Mouse (Mus musculus) MEL (cell line): ENCODE data around the gene Trim62. TPM values are rescaled to one million over a fixed set of nuclear protein-coding genes. Genes with fewer than 3 reads are reported as not detected.

Source experiments
- DNase-seq: peaks from one replicate; pipeline ENCODE4 v3.0.0; 2011; ENCODE audit warnings: low read depth, low spot score
- H3K27ac ChIP-seq: 2 replicates; pipeline ENCODE4 v1.5.1; 2012; ENCODE audit warnings: low read depth, mild to moderate bottlenecking, control low read depth, low read length, moderate library complexity; ENCODE audit not compliant: control insufficient read depth
- H3K27me3 ChIP-seq, 2 experiments: fragments of 150-350 bp in 1 of 2; sonication (generic) in 1 of 2; 2 replicates each; pipeline ENCODE4 v1.6.1; 2012; ENCODE audit warnings: low read length in 2 of 2, mild to moderate bottlenecking in 2 of 2, improper control_type of control experiment in 1 of 2, moderate library complexity in 1 of 2; ENCODE audit not compliant: insufficient read depth in 2 of 2, control insufficient read depth in 1 of 2
- H3K36me3 ChIP-seq, 2 experiments: 2 replicates each; pipeline ENCODE4 v1.6.1; 2012 to 2014; ENCODE audit warnings: low read length in 2 of 2, improper control_type of control experiment in 1 of 2, inconsistent platforms in 1 of 2, mild to moderate bottlenecking in 1 of 2; ENCODE audit not compliant: insufficient read depth in 2 of 2, control insufficient read depth in 1 of 2
- H3K4me1 ChIP-seq, 2 experiments: fragments of 150-350 bp in 1 of 2; sonication (generic) in 1 of 2; 2 replicates each; pipeline ENCODE4 v1.6.1; 2012; ENCODE audit warnings: low read length in 2 of 2, improper control_type of control experiment in 1 of 2, mild to moderate bottlenecking in 1 of 2; ENCODE audit not compliant: insufficient read depth in 2 of 2, control insufficient read depth in 1 of 2
- H3K4me3 ChIP-seq, 2 experiments: fragments of 150-350 bp in 1 of 2; sonication (generic) in 1 of 2; 2 replicates each; pipeline ENCODE4 v1.5.1; 2012; ENCODE audit warnings: low read depth in 2 of 2, low read length in 2 of 2, mild to moderate bottlenecking in 2 of 2, moderate library complexity in 2 of 2, control low read depth in 1 of 2, improper control_type of control experiment in 1 of 2; ENCODE audit not compliant: control insufficient read depth in 1 of 2, insufficient read depth in 1 of 2
- H3K79me2 ChIP-seq: 2 replicates; pipeline ENCODE4 v1.6.1; 2012; ENCODE audit warnings: mild to moderate bottlenecking, low read length, moderate library complexity; ENCODE audit not compliant: control insufficient read depth, poor library complexity, insufficient read depth
- H3K9ac ChIP-seq: 2 replicates; pipeline ENCODE4 v1.6.1; 2012; ENCODE audit warnings: low read depth, mild to moderate bottlenecking, control low read depth, low read length, moderate library complexity; ENCODE audit not compliant: control insufficient read depth, poor library complexity, severe bottlenecking
- H3K9me3 ChIP-seq: fragments of 150-350 bp; sonication (generic); replicated peaks from 2 replicates; pipeline ENCODE4 v1.6.1; 2012; ENCODE audit warnings: mild to moderate bottlenecking, low read length, improper control_type of control experiment, moderate library complexity; ENCODE audit not compliant: insufficient read depth
- CHD1 ChIP-seq: IDR thresholded peaks from 2 replicates; pipeline ENCODE4 v1.6.1; 2012; ENCODE audit warnings: low read depth, mild to moderate bottlenecking, inconsistent platforms, low read length, improper control_type of control experiment
- CHD2 ChIP-seq: IDR thresholded peaks from 2 replicates; pipeline ENCODE4 v1.6.1; 2011; ENCODE audit warnings: low read length, improper control_type of control experiment
- HCFC1 ChIP-seq: IDR thresholded peaks from 2 replicates; pipeline ENCODE4 v1.6.1; 2012; ENCODE audit warnings: low read depth, mild to moderate bottlenecking, inconsistent platforms, low read length, improper control_type of control experiment, moderate library complexity
- KAT2A ChIP-seq: conservative IDR thresholded peaks from 2 replicates; pipeline ENCODE4 v1.6.1; 2012; ENCODE audit warnings: low read depth, low read length, improper control_type of control experiment, inconsistent platforms
- MYB ChIP-seq: IDR thresholded peaks from 2 replicates; pipeline ENCODE4 v1.6.1; 2011; ENCODE audit warnings: mild to moderate bottlenecking, low read depth, low read length, improper control_type of control experiment
- MYC ChIP-seq: IDR thresholded peaks from 2 replicates; pipeline ENCODE4 v1.6.1; 2011; ENCODE audit warnings: low read depth, mild to moderate bottlenecking, low read length, improper control_type of control experiment, moderate library complexity
- POLR2AphosphoS2 ChIP-seq: IDR thresholded peaks from 2 replicates; pipeline ENCODE4 v1.6.1; 2011; ENCODE audit warnings: low read length, improper control_type of control experiment
- RCOR1 ChIP-seq: IDR thresholded peaks from 2 replicates; pipeline ENCODE4 v1.6.1; 2012; ENCODE audit warnings: low read depth, mild to moderate bottlenecking, inconsistent platforms, low read length, improper control_type of control experiment
- TAL1 ChIP-seq: IDR thresholded peaks from 2 replicates; pipeline ENCODE4 v1.6.1; 2012; ENCODE audit warnings: mild to moderate bottlenecking, inconsistent platforms, low read length, moderate library complexity, mixed read lengths
- USF1 ChIP-seq: IDR thresholded peaks from 2 replicates; pipeline ENCODE4 v1.6.1; 2014; ENCODE audit warnings: low read depth, mild to moderate bottlenecking, inconsistent platforms, low read length, improper control_type of control experiment, moderate library complexity
- USF2 ChIP-seq, 2 experiments: IDR thresholded peaks; 2 replicates each; pipeline ENCODE4 v1.6.1; 2011 to 2012; ENCODE audit warnings: improper control_type of control experiment in 2 of 2, low read length in 2 of 2, borderline replicate concordance in 1 of 2, inconsistent platforms in 1 of 2, low read depth in 1 of 2, mild to moderate bottlenecking in 1 of 2; ENCODE audit not compliant: insufficient read depth in 1 of 2
- ZC3H11A ChIP-seq: IDR thresholded peaks from 2 replicates; pipeline ENCODE4 v1.6.1; 2012; ENCODE audit warnings: low read depth, mild to moderate bottlenecking, inconsistent platforms, low read length, improper control_type of control experiment
- ZKSCAN1 ChIP-seq: IDR thresholded peaks from 2 replicates; pipeline ENCODE4 v1.6.1; 2012; ENCODE audit warnings: low read depth, mild to moderate bottlenecking, inconsistent platforms, low read length, improper control_type of control experiment, moderate library complexity
- ZNF384 ChIP-seq: IDR thresholded peaks from 2 replicates; pipeline ENCODE4 v1.6.1; 2012; ENCODE audit warnings: low read depth, mild to moderate bottlenecking, inconsistent platforms, low read length, improper control_type of control experiment
- polyA plus RNA-seq, 2 experiments: library from polyadenylated mRNA; stranded (reverse) in 1 of 2; unstranded in 1 of 2; fragments of >175 nt in 1 of 2; fragments of >200 nt in 1 of 2; gene quantifications; 2 replicates each; pipeline versions ENCODE4 v1.2.1 to v1.2.4; 2012; ENCODE audit warnings: low replicate concordance in 2 of 2, low read depth in 1 of 2; ENCODE audit not compliant: insufficient read length in 2 of 2, insufficient read depth in 1 of 2, missing spikeins in 1 of 2
- total RNA-seq: library from RNA; depleted of rRNA; stranded (reverse); fragments of 300-350 nt; gene quantifications from 2 replicates; pipeline ENCODE4 v1.2.3, GENCODE M21; 2012

The Trim62 gene
- total and polyA plus RNA-seq, 3 experiments: 0.12 to 1.2 TPM; not detected in 1

GRCm38 (mm10) chr4:128852266-128852887 lies 31.0 kb upstream of the Trim62 start:
- H3K27ac ChIP-seq: no peak overlapping the region
- H3K9ac ChIP-seq: no peak overlapping the region
- H3K79me2 ChIP-seq: no peaks in the 10 kb centered on the region
- H3K4me3 ChIP-seq: no peak overlapping the region
- DNase-seq: no peak
- H3K27me3 ChIP-seq: no peaks in the 10 kb centered on the region
- peaks cover 0 to 14% of the 10 kb centered on the region in 2 experiments; a peak in 2 of 4 replicates for H3K36me3 ChIP-seq
- H3K9me3 ChIP-seq: no peaks in the 10 kb centered on the region
- peaks cover 4 to 33% of the 10 kb centered on the region in 2 experiments for H3K4me1 ChIP-seq
- TF ChIP-seq USF2 (IDR thresholded peaks at IDR 0.05; ENCODE audit: borderline replicate concordance in 1 of 2, insufficient read depth in 1 of 2, low read depth in 1 of 2, low read length in 2 of 2): no peak
- peak; percentile 97 for TF ChIP-seq ZKSCAN1

GRCm38 (mm10) chr4:128853117-128853516 lies 30.3 kb upstream of the Trim62 start:
- no peak for DNase-seq
- H3K4me3 ChIP-seq: no peak overlapping the region
- no peaks in the 10 kb centered on the region for H3K9me3 ChIP-seq
- peaks cover 0 to 14% of the 10 kb centered on the region in 2 experiments; a peak in 2 of 4 replicates for H3K36me3 ChIP-seq
- H3K9ac ChIP-seq: no peak overlapping the region
- TF ChIP-seq USF1: no peak
- TF ChIP-seq TAL1: no peak
- TF ChIP-seq CHD1: no peak
- TF ChIP-seq RCOR1: no peak
- no peak for TF ChIP-seq HCFC1
- TF ChIP-seq MYB: no peak
- no peak for TF ChIP-seq MYC
- no peak for TF ChIP-seq ZC3H11A
- no peak for TF ChIP-seq ZNF384
- no peak for TF ChIP-seq POLR2AphosphoS2
- no peak for TF ChIP-seq CHD2
- TF ChIP-seq KAT2A: no peak
- H3K4me1 ChIP-seq: peaks cover 4 to 36% of the 10 kb centered on the region in 2 experiments
- no peaks in the 10 kb centered on the region for H3K27me3 ChIP-seq
- H3K27ac ChIP-seq: no peak overlapping the region
- H3K79me2 ChIP-seq: no peaks in the 10 kb centered on the region
